In genomic region chr12:100956028-100956427, GRCm38 (mm10) we compare ENCODE assay signal across 10 mouse cellular contexts. TPM values are rescaled to one million over a fixed set of nuclear protein-coding genes. Genes with fewer than 3 reads are reported as not detected.
DNase-seq lines count a peak whose midpoint lies in the region; ATAC-seq and TF ChIP-seq lines count a peak whose summit lies in the region.
"Had no signal": no experiment of that assay in that cellular context is flagged by ENCODE, and none has a peak within 500 bp of the region (broad histone marks: within the 10 kb centered on the region; RNA-seq: fewer than 3 reads in every experiment).

No protein-coding gene starts in this region.

- H3K4me2 ChIP-seq in lung, embryonic 14.5 days: no peak overlapping the region
- H3K4me2 ChIP-seq in liver, embryonic 12.5 days: peak overlapping the region; percentile 68
- H3K4me2 ChIP-seq: forebrain, embryonic 15.5 days; hindbrain, embryonic 15.5 days had no signal

- 70% methylated on average over 2 of the region's 2 CpGs for WGBS in lung, embryonic 14.5 days
- WGBS in liver, embryonic 12.5 days (ENCODE audit: insufficient replicate concordance): 38% methylated on average over 2 of the region's 2 CpGs

- no peaks in the 10 kb centered on the region for H3K36me3 ChIP-seq in lung, embryonic 14.5 days (ENCODE audit: insufficient read depth)
- peaks cover 34% of the 10 kb centered on the region for H3K36me3 ChIP-seq in liver, embryonic 12.5 days
- H3K36me3 ChIP-seq: hindbrain, embryonic 15.5 days had no signal

- H3K27me3 ChIP-seq in lung, embryonic 14.5 days (ENCODE audit: insufficient read depth, low read length): no peaks in the 10 kb centered on the region
- H3K27me3 ChIP-seq in liver, embryonic 12.5 days (replicated peaks): no peaks in the 10 kb centered on the region
- H3K27me3 ChIP-seq: forebrain, embryonic 15.5 days; hindbrain, embryonic 15.5 days had no signal

- H3K27ac ChIP-seq in lung, embryonic 14.5 days (ENCODE audit: low read depth): peak overlapping the region; percentile 26; the same call in 1 of the 2 replicates
- peak overlapping the region; percentile 99 for H3K27ac ChIP-seq in liver, embryonic 12.5 days
- H3K27ac ChIP-seq: forebrain, embryonic 15.5 days had no signal

- TF ChIP-seq CTCF in lung, embryonic 14.5 days (IDR thresholded peaks at IDR 0.05; ENCODE audit: low read depth): no peak

- no peak for ATAC-seq in lung, embryonic 14.5 days (ENCODE audit: insufficient read depth)
- ATAC-seq in liver, embryonic 12.5 days: peak; percentile 86
- ATAC-seq: forebrain, embryonic 15.5 days had no signal

- 0 out of 2 replicates have a peak, but pooled peaks cover 3% of the 10 kb centered on the region for H3K4me1 ChIP-seq in lung, embryonic 14.5 days (ENCODE audit: insufficient read depth)
- H3K4me1 ChIP-seq in liver, embryonic 12.5 days: peaks cover 83% of the 10 kb centered on the region

- H3K4me3 ChIP-seq in lung, embryonic 14.5 days (ENCODE audit: low read depth, low read length): no peak overlapping the region
- peak overlapping the region; percentile 27 for H3K4me3 ChIP-seq in liver, embryonic 12.5 days
- H3K4me3 ChIP-seq: forebrain, embryonic 15.5 days; hindbrain, embryonic 15.5 days had no signal

- DNase-seq in lung, embryonic 14.5 days: no peak
- no peak for DNase-seq in lung, adult 18-20 months
- DNase-seq in c-Kit-positive CD71-positive TER-119-positive erythroid progenitor cells, embryonic 14.5 days (ENCODE audit: low spot score): peak; percentile 88
- peak; percentile 54 to 74 for DNase-seq in spleen, postnatal 36 days (ENCODE audit: low spot score in 2 of 2)
- DNase-seq in frontal cortex, postnatal 10 days (ENCODE audit: low spot score in 2 of 2): no peak
- DNase-seq in right cerebral cortex, postnatal 10 days (ENCODE audit: low spot score in 2 of 2): no peak
- DNase-seq: kidney, postnatal 25 days had no signal

- no peak overlapping the region for H3K9ac ChIP-seq in lung, embryonic 14.5 days
- peak overlapping the region; percentile 71 for H3K9ac ChIP-seq in liver, embryonic 12.5 days
- H3K9ac ChIP-seq: forebrain, embryonic 15.5 days; hindbrain, embryonic 15.5 days had no signal

- no peaks in the 10 kb centered on the region for H3K9me3 ChIP-seq in lung, embryonic 14.5 days (ENCODE audit: low read depth, low read length)
- H3K9me3 ChIP-seq in liver, embryonic 12.5 days (replicated peaks): no peaks in the 10 kb centered on the region
- H3K9me3 ChIP-seq: forebrain, embryonic 15.5 days; hindbrain, embryonic 15.5 days had no signal

RNA-seq across cellular contexts. Expression of gene Gpr68, which starts 48.0 kb away (rescaled TPM):
- 0.20 and 0.32 TPM in 2 replicates for polyA plus RNA-seq in lung, embryonic 14.5 days (2014; fragmentation: Nextera tagmentation; extraction: Ambion mirVana)
- 0.04 TPM in 1 of 2 replicates, not detected in the other for polyA plus RNA-seq in liver, embryonic 12.5 days (2016; fragmentation: Nextera tagmentation; extraction: Ambion mirVana)

Comparison
In these comparisons a context has a peak if more than half of its experiments do, and no peak if none do; other contexts are left out.
1. DNase-seq: peak in c-Kit-positive CD71-positive TER-119-positive erythroid progenitor cells, embryonic 14.5 days (single experiment) and spleen, postnatal 36 days (2 of 2); none in lung, embryonic 14.5 days (single experiment), lung, adult 18-20 months (0 of 2), frontal cortex, postnatal 10 days (0 of 2) and right cerebral cortex, postnatal 10 days (0 of 2).